In the genomic region with DNA sequence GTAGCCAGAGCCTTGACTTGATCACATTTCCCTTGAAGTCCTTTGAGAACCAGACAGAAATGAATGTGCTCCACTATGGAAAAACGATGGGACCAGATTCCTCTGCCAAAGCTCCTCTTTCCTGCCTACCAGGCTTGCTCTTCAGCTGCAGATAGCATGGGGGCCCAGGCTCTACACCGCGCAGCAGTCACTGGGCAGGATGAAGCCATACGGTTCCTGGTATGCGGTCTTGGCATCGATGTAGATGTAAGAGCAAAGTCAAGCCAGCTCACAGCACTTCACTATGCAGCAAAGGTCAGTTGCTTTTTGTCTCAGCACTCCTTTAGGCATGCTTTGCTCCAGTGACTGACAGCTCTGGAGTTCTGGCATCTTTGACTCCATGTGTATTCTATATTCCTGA, we compare ENCODE assay signal across 19 mouse cellular contexts. TPM values are rescaled to one million over a fixed set of nuclear protein-coding genes. Genes with fewer than 3 reads are reported as not detected.
DNase-seq lines count a peak whose midpoint lies in the region; ATAC-seq lines count a peak whose summit lies in the region.
"Had no signal": no experiment of that assay in that cellular context is flagged by ENCODE, and none has a peak within 500 bp of the region (broad histone marks: within the 10 kb centered on the region; RNA-seq: fewer than 3 reads in every experiment).

No protein-coding gene starts in this region.

- no peak overlapping the region for H3K4me3 ChIP-seq in heart, embryonic 10.5 days
- H3K4me3 ChIP-seq: embryonic facial prominence, embryonic 13.5 days; forebrain, embryonic 12.5 days; heart, adult 2 months; heart, embryonic 13.5 days; hindbrain, embryonic 12.5 days had no signal

- no peak overlapping the region for H3K27ac ChIP-seq in heart, embryonic 10.5 days
- H3K27ac ChIP-seq: embryonic facial prominence, embryonic 13.5 days; forebrain, embryonic 12.5 days; heart, adult 2 months; heart, embryonic 13.5 days; hindbrain, embryonic 12.5 days had no signal

- ATAC-seq in monocyte, adult 5-6 weeks (replicated peaks; ENCODE audit: insufficient number of reproducible peaks, low FRiP score, low TSS enrichment, poor library complexity, severe bottlenecking): no peak
- ATAC-seq: forebrain, embryonic 16.5 days; hindbrain, embryonic 16.5 days; inflammation-experienced regulatory T-cells, adult 6 months; intestine, postnatal 0 days had no signal

- peak; percentile 54 for DNase-seq in heart, adult 11 months
- no peak for DNase-seq in heart, embryonic 10.5 days (ENCODE audit: low spot score)
- peak; percentile 64 to 76 for DNase-seq in cerebellum, adult 18-20 months
- peak; percentile 77 for DNase-seq in cerebellum, adult 9-11 months
- DNase-seq in right cerebral cortex, postnatal 10 days (ENCODE audit: low spot score in 2 of 2): no peak
- DNase-seq in urinary bladder, adult 18-20 months (ENCODE audit: low spot score in 2 of 2): no peak
- DNase-seq: adrenal gland, postnatal 10 days; gastrocnemius, postnatal 10 days; heart, adult 2 months; heart, postnatal 36 days had no signal

- peaks cover 9% of the 10 kb centered on the region for H3K4me1 ChIP-seq in heart, embryonic 10.5 days

- H3K27me3 ChIP-seq in heart, embryonic 10.5 days (ENCODE audit: insufficient read depth, poor library complexity, severe bottlenecking): no peaks in the 10 kb centered on the region
- H3K27me3 ChIP-seq: embryonic facial prominence, embryonic 13.5 days; forebrain, embryonic 12.5 days; heart, embryonic 13.5 days; hindbrain, embryonic 12.5 days had no signal

- 92% methylated on average over 6 of the region's 6 CpGs for WGBS in heart, embryonic 10.5 days

- H3K36me3 ChIP-seq in heart, embryonic 10.5 days: peaks cover 92% of the 10 kb centered on the region

- H3K9me3 ChIP-seq in heart, embryonic 10.5 days: no peaks in the 10 kb centered on the region
- H3K9me3 ChIP-seq: embryonic facial prominence, embryonic 13.5 days; heart, embryonic 13.5 days had no signal

RNA-seq across cellular contexts. Expression of a gene that starts 6.5 kb away (rescaled TPM):
- 37.9 and 38.5 TPM in 2 replicates for polyA plus RNA-seq in heart, embryonic 10.5 days (2016; fragmentation: Nextera tagmentation; extraction: Ambion mirVana)
- 51.1 to 79.0 TPM (median 51.8 TPM) in 3 replicates for total RNA-seq in monocyte, adult 5-6 weeks (2017)

RNA-seq across cellular contexts. Expression of a gene that starts 6.8 kb away (rescaled TPM):
- polyA plus RNA-seq in heart, embryonic 10.5 days (2016; fragmentation: Nextera tagmentation; extraction: Ambion mirVana): 102 and 127 TPM in 2 replicates
- total RNA-seq in monocyte, adult 5-6 weeks (2017): 90.9 to 110 TPM (median 101 TPM) in 3 replicates

Comparison
In these comparisons a context has a peak if more than half of its experiments do, and no peak if none do; other contexts are left out.
1. DNase-seq: peak in heart, adult 11 months (single experiment), cerebellum, adult 18-20 months (2 of 2) and cerebellum, adult 9-11 months (single experiment); none in heart, embryonic 10.5 days (single experiment), right cerebral cortex, postnatal 10 days (0 of 2) and urinary bladder, adult 18-20 months (0 of 2).